Mouse (Mus musculus) thymus, adult 2 months (tissue): ENCODE measurements around the gene Mcm2.

ENCODE experiments used
- CTCF ChIP-seq: fragments of 200-500 bp; IDR thresholded peaks from 2 replicates; pipeline ENCODE4 v1.5.1; 2012; ENCODE audit warnings: mild to moderate bottlenecking, control low read depth, low read length, moderate library complexity, borderline replicate concordance; ENCODE audit not compliant: control insufficient read depth, poor library complexity, insufficient read depth; ENCODE audit errors: extremely low read depth
- POLR2A ChIP-seq: fragments of 200-500 bp; IDR thresholded peaks from 2 replicates; pipeline ENCODE4 v1.6.1; 2012; ENCODE audit warnings: mild to moderate bottlenecking, low read length, control low read depth, moderate library complexity; ENCODE audit not compliant: control insufficient read depth, poor library complexity, insufficient read depth; ENCODE audit errors: extremely low read depth

- TF ChIP-seq CTCF (no peak), POLR2A (no peak)
These were observed 32.9 kb upstream of the Mcm2 start for GRCm38 (mm10) chr6:88931449-88931848.
